ENCODE assay signal across 24 mouse cellular contexts in the genomic region with DNA sequence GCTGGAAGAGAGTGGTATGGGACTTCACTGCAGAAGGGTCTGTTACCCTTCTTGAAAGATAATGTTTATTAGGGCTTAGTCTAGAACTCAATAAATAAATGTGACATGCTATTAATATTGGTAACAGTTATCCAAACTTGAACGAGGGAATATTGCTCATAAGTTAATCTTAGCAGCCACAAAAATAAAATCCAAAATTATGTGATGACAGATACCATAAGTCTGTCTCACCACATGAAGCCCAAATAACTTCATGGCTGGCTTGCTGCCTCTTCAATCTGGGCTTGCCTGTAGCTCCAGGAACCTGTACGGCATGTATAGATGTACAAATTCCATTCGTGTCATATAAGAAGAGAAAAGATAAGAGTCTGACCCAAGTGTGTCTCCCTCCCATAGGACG.
"Had no signal": no experiment of that assay in that cellular context is flagged by ENCODE, and none has a peak within 500 bp of the region (broad histone marks: within the 10 kb centered on the region; RNA-seq: fewer than 3 reads in every experiment).

No protein-coding gene starts in this region.

- H3K4me1 ChIP-seq: heart, embryonic 10.5 days; heart, embryonic 12.5 days; hindbrain, embryonic 10.5 days; hindbrain, embryonic 12.5 days; intestine, embryonic 15.5 days; limb, embryonic 10.5 days; limb, embryonic 12.5 days had no signal

- H3K4me2 ChIP-seq: heart, embryonic 12.5 days; hindbrain, embryonic 12.5 days; hindbrain, embryonic 14.5 days; intestine, embryonic 15.5 days; limb, embryonic 12.5 days had no signal

- DNase-seq: gastrocnemius, adult 2 months; gastrocnemius, postnatal 10 days; gastrocnemius, postnatal 25 days; heart, adult 18-20 months; heart, postnatal 10 days; heart, postnatal 4 days; kidney, adult 18-20 months; kidney, adult 8-10 months; kidney, postnatal 10 days; kidney, postnatal 25 days; kidney, postnatal 4 days had no signal

- H3K9ac ChIP-seq: heart, embryonic 12.5 days; hindbrain, embryonic 12.5 days; hindbrain, embryonic 14.5 days; intestine, embryonic 15.5 days; limb, embryonic 12.5 days had no signal

- H3K36me3 ChIP-seq: heart, embryonic 10.5 days; heart, embryonic 12.5 days; hindbrain, embryonic 10.5 days; hindbrain, embryonic 12.5 days; intestine, embryonic 15.5 days; limb, embryonic 10.5 days; limb, embryonic 12.5 days had no signal

- H3K27me3 ChIP-seq: heart, embryonic 12.5 days; hindbrain, embryonic 12.5 days; intestine, embryonic 15.5 days; limb, embryonic 12.5 days had no signal

- H3K9me3 ChIP-seq: heart, embryonic 10.5 days; heart, embryonic 12.5 days; hindbrain, embryonic 10.5 days; hindbrain, embryonic 12.5 days; intestine, embryonic 15.5 days; limb, embryonic 10.5 days; limb, embryonic 12.5 days had no signal

- H3K4me3 ChIP-seq: gastrocnemius, adult 2 months; heart, embryonic 10.5 days; heart, embryonic 12.5 days; hindbrain, embryonic 10.5 days; hindbrain, embryonic 12.5 days; intestine, embryonic 15.5 days; layer of hippocampus, adult 2 months; left cerebral cortex, adult 2 months; limb, embryonic 10.5 days; limb, embryonic 12.5 days had no signal

- ATAC-seq: hindbrain, embryonic 16.5 days; inflammation-experienced regulatory T-cells, adult 6 months; intestine, embryonic 15.5 days; intestine, postnatal 0 days had no signal

- H3K27ac ChIP-seq: gastrocnemius, adult 2 months; heart, embryonic 10.5 days; hindbrain, embryonic 10.5 days; hindbrain, embryonic 12.5 days; hindbrain, embryonic 14.5 days; intestine, embryonic 15.5 days; layer of hippocampus, adult 2 months; left cerebral cortex, adult 2 months; limb, embryonic 10.5 days; limb, embryonic 12.5 days had no signal
